Mouse (Mus musculus): Measurements from ENCODE around the gene Gng8. TPM values are rescaled to one million over a fixed set of nuclear protein-coding genes. Genes with fewer than 3 reads are reported as not detected.

Gng8 gene
- total RNA-seq, 2 experiments from 2014 or later = 2.5 to 3.2 TPM

Other genes with a start within 250 kb of the Gng8 start
- not detected for gene Ceacam15, start 216.1 kb upstream of the Gng8 start, total RNA-seq (2021)
- gene Ceacam9, start 169.9 kb upstream of the Gng8 start, total RNA-seq (2021) = not detected
- 100 to 1,000 TPM; 278 to 315 TPM for gene Ap2s1, start 153.4 kb upstream of the Gng8 start, total RNA-seq (2021)
- 1 to 10 TPM; 2.4 to 3.5 TPM for gene Slc1a5, start 110.4 kb upstream of the Gng8 start, total RNA-seq (2021)
- gene Strn4, start 75.9 kb upstream of the Gng8 start, total RNA-seq (2021) = 100 to 1,000 TPM; 322 to 327 TPM
- gene Fkrp, start 75.1 kb upstream of the Gng8 start, total RNA-seq (2021) = 10 to 100 TPM; 46.7 to 47.7 TPM
- 1 to 10 TPM; 5.2 to 6.9 TPM for gene Prkd2, start 48.9 kb upstream of the Gng8 start, total RNA-seq (2021)
- gene Dact3, start 16.5 kb upstream of the Gng8 start, total RNA-seq (2021) = 100 to 1,000 TPM; 150 to 160 TPM
- gene Ptgir, start 14.7 kb downstream of the Gng8 start, total RNA-seq (2021) = under 1 TPM in 1 of 2 experiments, not detected in 1; 0.09 TPM
- 1,000 to 10,000 TPM; 2,256 to 2,439 TPM for gene Calm3, start 32.3 kb downstream of the Gng8 start, total RNA-seq (2021)
- 100 to 1,000 TPM; 320 to 337 TPM for gene Pnmal2, start 52.9 kb downstream of the Gng8 start, total RNA-seq (2021)
- gene Pnmal1, start 67.9 kb downstream of the Gng8 start, total RNA-seq (2021) = 100 to 1,000 TPM; 104 to 117 TPM
- gene Gm42372, start 91.3 kb downstream of the Gng8 start, total RNA-seq (2021) = 10 to 100 TPM; 52.6 to 53.6 TPM
- gene Ccdc8, start 100.9 kb downstream of the Gng8 start, total RNA-seq (2021) = 1 to 10 TPM; 2.2 to 2.5 TPM
- 100 to 1,000 TPM; 150 to 153 TPM for gene Ppp5c, start 136.1 kb downstream of the Gng8 start, total RNA-seq (2021)
- 1 to 10 TPM; 4.1 to 9.1 TPM for gene Hif3a, start 170.6 kb downstream of the Gng8 start, total RNA-seq (2021)
- 1 to 10 TPM; 3.4 to 3.7 TPM for gene Psg16, start 182.3 kb downstream of the Gng8 start, total RNA-seq (2021)